Mouse (Mus musculus) left cerebral cortex, adult 18-20 months (tissue): ENCODE measurements around the gene Vmn2r45. TPM values are rescaled to one million over a fixed set of nuclear protein-coding genes. Genes with fewer than 3 reads are reported as not detected.
"Not testable (repeated sequence)": the region's sequence is repeated elsewhere in the genome, so short reads cannot be mapped to it uniquely, and the experiment has no call there.

ENCODE experiments used
- DNase-seq, 2 experiments: peaks; one replicate each; pipeline ENCODE4 v3.0.0; 2021 to 2022; ENCODE audit warnings: low spot score in 2 of 2, mixed read lengths in 1 of 2
- long read RNA-seq, 2 experiments: library from polyadenylated mRNA; stranded (forward); transcript quantifications; one replicate each; pipeline ENCODE4 v2.0.0; 2021
- total RNA-seq, 2 experiments: library from RNA; stranded (reverse); gene quantifications; 2 replicates each; pipeline ENCODE4 v1.2.3; 2021

Gene Vmn2r45
- total RNA-seq: not detected
- long read RNA-seq, experiment 1: 0 reads
- long read RNA-seq, experiment 2: 0 reads

GRCm38 (mm10) chr7:8488975-8489374 is at the start of gene Vmn2r45:
TSS of gene Vmn2r45 (minus strand) at chr7:8489075.
- DNase-seq: not testable (repeated sequence)

Other genes with a start within 250 kb of the Vmn2r45 start
- not detected for gene Vmn2r43, start 228.5 kb downstream of the Vmn2r45 start, total RNA-seq
- not detected for gene Vmn2r44, start 105.7 kb downstream of the Vmn2r45 start, total RNA-seq